Mouse (Mus musculus) kidney, postnatal 0 days (tissue): ENCODE measurements around the gene Hbb-bs. TPM values are rescaled to one million over a fixed set of nuclear protein-coding genes. Genes with fewer than 3 reads are reported as not detected.
"Not testable (repeated sequence)": the region's sequence is repeated elsewhere in the genome, so short reads cannot be mapped to it uniquely, and the experiment has no call there.

Experiments used
- ATAC-seq: fragments of 200-750 bp; cut with Nextera tagmentation; replicated peaks from 2 replicates; pipeline ENCODE4 v1.8.0; 2017; ENCODE audit warnings: low read depth, moderate number of reproducible peaks, moderate TSS enrichment, moderate library complexity; ENCODE audit not compliant: low FRiP score
- DNase-seq: peaks from one replicate; pipeline ENCODE4 v3.0.0-alpha.2; 2016; ENCODE audit warnings: low spot score
- H3K27ac ChIP-seq: fragments of 300-500 bp; sonication (generic); 2 replicates; pipeline ENCODE4 v1.5.1; 2014; ENCODE audit warnings: mild to moderate bottlenecking
- H3K27me3 ChIP-seq: fragments of 300-500 bp; sonication (generic); 2 replicates; pipeline ENCODE4 v1.6.1; 2014; ENCODE audit warnings: low read length, mixed read lengths; ENCODE audit not compliant: insufficient read depth
- H3K36me3 ChIP-seq: fragments of 300-500 bp; sonication (generic); 2 replicates; pipeline ENCODE4 v1.6.1; 2014; ENCODE audit warnings: low read length, mixed read lengths; ENCODE audit not compliant: insufficient read depth
- H3K4me1 ChIP-seq: fragments of 300-500 bp; sonication (generic); replicated peaks from 2 replicates; pipeline ENCODE4 v1.6.1; 2014; ENCODE audit warnings: antibody characterized with exemption, low read length, mixed read lengths; ENCODE audit not compliant: insufficient read depth
- H3K4me2 ChIP-seq: fragments of 300-500 bp; sonication (generic); 2 replicates; pipeline ENCODE4 v1.6.1; 2014; ENCODE audit warnings: mild to moderate bottlenecking, low read length, moderate library complexity, mixed read lengths
- H3K4me3 ChIP-seq: fragments of 300-500 bp; sonication (generic); replicated peaks from 2 replicates; pipeline ENCODE4 v1.5.1; 2014; ENCODE audit warnings: low read depth, low read length
- H3K9ac ChIP-seq: fragments of 300-500 bp; sonication (generic); 2 replicates; pipeline ENCODE4 v1.6.1; 2014; ENCODE audit warnings: low read depth, low read length
- H3K9me3 ChIP-seq: fragments of 300-500 bp; sonication (generic); replicated peaks from 2 replicates; pipeline ENCODE4 v1.6.1; 2016; ENCODE audit warnings: low read length, inconsistent platforms, mixed read lengths
- CTCF ChIP-seq: IDR thresholded peaks from 2 replicates; pipeline ENCODE4 v1.5.1; 2016; ENCODE audit warnings: antibody characterized with exemption, low read depth, mild to moderate bottlenecking, moderate library complexity
- WGBS: fragments of 180-500 bp; shearing (Covaris S2); extraction: QIAGEN DNeasy Blood & Tissue Kit; methylation state at CpG from one replicate; pipeline ENCODE4 v1.1.7; 2014; 5-methylcytosine and 5-hydroxymethylcytosine counted together
- polyA plus RNA-seq: library from polyadenylated mRNA; unstranded; fragments of >200 nt; fragmentation: Nextera tagmentation; extraction: Ambion mirVana; gene quantifications from 2 replicates; pipeline ENCODE4 v1.2.1, GENCODE M21; 2015

Hbb-bs gene
- polyA plus RNA-seq, 1 experiment from 2014 or later = 1,799 TPM

- no peaks in the 10 kb centered on the region for H3K36me3 ChIP-seq
- no peak within 1 kb of the TSS for H3K9ac ChIP-seq
- H3K27ac ChIP-seq = no peak within 1 kb of the TSS
- no peaks in the 10 kb centered on the region for H3K27me3 ChIP-seq
- no peak for DNase-seq
- no peak for TF ChIP-seq CTCF
- no peak within 1 kb of the TSS for H3K4me3 ChIP-seq
- no peak for ATAC-seq
- H3K4me1 ChIP-seq = no peaks in the 10 kb centered on the region
- H3K4me2 ChIP-seq = no peak within 1 kb of the TSS
- 65% methylated on average over 3 of the region's 3 CpGs for WGBS
- H3K9me3 ChIP-seq = no peaks in the 10 kb centered on the region
Observed at GRCm38 (mm10) chr7:103840268-103840667, 12.4 kb upstream of the Hbb-bs start, which contains the start of gene Hbb-bh2. Hbb-bh2 (minus strand) TSS chr7:103840520.

GRCm38 (mm10) chr7:103827139-103827538 is 757 bp downstream of the Hbb-bs start:
- not testable (repeated sequence) for H3K27me3 ChIP-seq, ATAC-seq, H3K4me3 ChIP-seq, DNase-seq, H3K27ac ChIP-seq, H3K9ac ChIP-seq, H3K9me3 ChIP-seq, H3K4me2 ChIP-seq, H3K36me3 ChIP-seq, H3K4me1 ChIP-seq
- WGBS = no CpG with 5 or more reads among the region's 2 CpGs

GRCm38 (mm10) chr7:103826255-103826887 is 1.5 kb downstream of the Hbb-bs start:
- H3K27ac ChIP-seq = no peak overlapping the region
- ATAC-seq (no peak), DNase-seq (no peak)
- no peaks in the 10 kb centered on the region for H3K4me1 ChIP-seq
- no peaks in the 10 kb centered on the region for H3K9me3 ChIP-seq
- H3K4me3 ChIP-seq = no peak overlapping the region
- no peaks in the 10 kb centered on the region for H3K36me3 ChIP-seq
- H3K4me2 ChIP-seq = no peak overlapping the region
- no peak for TF ChIP-seq CTCF
- no peaks in the 10 kb centered on the region for H3K27me3 ChIP-seq
- no peak overlapping the region for H3K9ac ChIP-seq
- WGBS = 61% methylated on average over 3 of the region's 3 CpGs

- Histone ChIP-seq H3K4me3 (no peak overlapping the region), H3K9me3 (no peaks in the 10 kb centered on the region), H3K4me1 (no peaks in the 10 kb centered on the region), H3K9ac (no peak overlapping the region), H3K4me2 (no peak overlapping the region), H3K27me3 (no peaks in the 10 kb centered on the region), H3K27ac (no peak overlapping the region), H3K36me3 (no peaks in the 10 kb centered on the region)
- WGBS = 84% methylated on average over 3 of the region's 3 CpGs
- ATAC-seq (no peak), DNase-seq (no peak)
- no peak for TF ChIP-seq CTCF
Observed at GRCm38 (mm10) chr7:103825536-103826254, 2.2 kb downstream of the Hbb-bs start.

- Histone ChIP-seq H3K9ac (no peak overlapping the region), H3K27ac (no peak overlapping the region), H3K4me1 (no peaks in the 10 kb centered on the region), H3K36me3 (no peaks in the 10 kb centered on the region), H3K4me3 (no peak overlapping the region), H3K4me2 (no peak overlapping the region), H3K9me3 (no peaks in the 10 kb centered on the region), H3K27me3 (no peaks in the 10 kb centered on the region)
- DNase-seq (no peak), ATAC-seq (no peak)
- 83% methylated on average over 2 of the region's 2 CpGs for WGBS
- TF ChIP-seq CTCF = no peak
Observed at GRCm38 (mm10) chr7:103824597-103824996, 3.3 kb downstream of the Hbb-bs start.

- not testable (repeated sequence) for H3K27ac ChIP-seq, H3K4me1 ChIP-seq, H3K36me3 ChIP-seq, H3K4me3 ChIP-seq, H3K9me3 ChIP-seq, H3K4me2 ChIP-seq, H3K9ac ChIP-seq, DNase-seq, ATAC-seq, H3K27me3 ChIP-seq
- WGBS = 57% methylated on average over 1 of the region's 2 CpGs
Observed at GRCm38 (mm10) chr7:103815085-103815484, 12.8 kb downstream of the Hbb-bs start.
